Mouse (Mus musculus): ENCODE data around the gene Spon2. TPM values are rescaled to one million over a fixed set of nuclear protein-coding genes. Genes with fewer than 3 reads are reported as not detected.

The Spon2 gene
- polyA plus RNA-seq, 1 experiment from 2014 or later = 2.4 TPM

GRCm38 (mm10) chr5:33206328-33206727, 11.9 kb downstream of the Spon2 start:
- no peak overlapping the region for H3K9ac ChIP-seq (ENCODE audit: low read length)
- H3K27me3 ChIP-seq (replicated peaks; ENCODE audit: control insufficient read depth, insufficient read depth, low read length) = no peaks in the 10 kb centered on the region
- 86% methylated on average over 7 of the region's 7 CpGs for WGBS
- H3K27ac ChIP-seq (ENCODE audit: low read depth, low read length) = no peak overlapping the region
- no peaks in the 10 kb centered on the region for H3K4me1 ChIP-seq (ENCODE audit: control insufficient read depth, insufficient read depth, low read length)
- DNase-seq (ENCODE audit: low spot score) (no peak), ATAC-seq (no peak)
- no peaks in the 10 kb centered on the region for H3K36me3 ChIP-seq (ENCODE audit: control insufficient read depth, insufficient read depth, low read length)
- H3K9me3 ChIP-seq (replicated peaks; ENCODE audit: control insufficient read depth, low read length) = no peaks in the 10 kb centered on the region
- no peak overlapping the region for H3K4me2 ChIP-seq (ENCODE audit: low read length)
- H3K4me3 ChIP-seq (ENCODE audit: low read depth, low read length) = no peak overlapping the region

- Histone ChIP-seq H3K36me3 (ENCODE audit: control insufficient read depth, insufficient read depth, low read length) (no peaks in the 10 kb centered on the region), H3K9ac (ENCODE audit: low read length) (no peak overlapping the region), H3K27ac (ENCODE audit: low read depth, low read length) (no peak overlapping the region), H3K4me2 (ENCODE audit: low read length) (no peak overlapping the region), H3K4me3 (ENCODE audit: low read depth, low read length) (no peak overlapping the region), H3K9me3 (replicated peaks; ENCODE audit: control insufficient read depth, low read length) (no peaks in the 10 kb centered on the region), H3K4me1 (ENCODE audit: control insufficient read depth, insufficient read depth, low read length) (no peaks in the 10 kb centered on the region), H3K27me3 (replicated peaks; ENCODE audit: control insufficient read depth, insufficient read depth, low read length) (no peaks in the 10 kb centered on the region)
- no peak for ATAC-seq
- DNase-seq (ENCODE audit: low spot score) = no peak
- WGBS = 82% methylated on average over 7 of the region's 7 CpGs
These were observed 14.0 kb downstream of the Spon2 start for GRCm38 (mm10) chr5:33204284-33204683.

- DNase-seq (ENCODE audit: low spot score) (peak; percentile 87), ATAC-seq (0 out of 2 replicates have a peak, but pooled peaks have one; percentile 52)
- WGBS = 18% methylated on average over 9 of the region's 9 CpGs
- peak overlapping the region; percentile 8; the same call in 1 of the 2 replicates for H3K4me2 ChIP-seq (ENCODE audit: low read length)
- no peaks in the 10 kb centered on the region for H3K36me3 ChIP-seq (ENCODE audit: control insufficient read depth, insufficient read depth, low read length)
- no peak overlapping the region for H3K27ac ChIP-seq (ENCODE audit: low read depth, low read length)
- H3K9me3 ChIP-seq (replicated peaks; ENCODE audit: control insufficient read depth, low read length) = no peaks in the 10 kb centered on the region
- H3K27me3 ChIP-seq (replicated peaks; ENCODE audit: control insufficient read depth, insufficient read depth, low read length) = no peaks in the 10 kb centered on the region
- H3K4me1 ChIP-seq (ENCODE audit: control insufficient read depth, insufficient read depth, low read length) = no peaks in the 10 kb centered on the region
- no peak overlapping the region for H3K9ac ChIP-seq (ENCODE audit: low read length)
- H3K4me3 ChIP-seq (ENCODE audit: low read depth, low read length) = no peak overlapping the region
These were observed 14.5 kb downstream of the Spon2 start for GRCm38 (mm10) chr5:33203691-33204242.

GRCm38 (mm10) chr5:33203171-33203565, 15.1 kb downstream of the Spon2 start:
- ATAC-seq = no peak

GRCm38 (mm10) chr5:33202516-33203170, 15.6 kb downstream of the Spon2 start:
- H3K36me3 ChIP-seq (ENCODE audit: control insufficient read depth, insufficient read depth, low read length) = no peaks in the 10 kb centered on the region
- H3K4me3 ChIP-seq (ENCODE audit: low read depth, low read length) = no peak overlapping the region
- no peak overlapping the region for H3K27ac ChIP-seq (ENCODE audit: low read depth, low read length)
- no peak overlapping the region for H3K9ac ChIP-seq (ENCODE audit: low read length)
- WGBS = 89% methylated on average over 13 of the region's 13 CpGs
- no peaks in the 10 kb centered on the region for H3K9me3 ChIP-seq (replicated peaks; ENCODE audit: control insufficient read depth, low read length)
- H3K4me1 ChIP-seq (ENCODE audit: control insufficient read depth, insufficient read depth, low read length) = no peaks in the 10 kb centered on the region
- no peak overlapping the region for H3K4me2 ChIP-seq (ENCODE audit: low read length)
- DNase-seq (ENCODE audit: low spot score) = no peak
- no peaks in the 10 kb centered on the region for H3K27me3 ChIP-seq (replicated peaks; ENCODE audit: control insufficient read depth, insufficient read depth, low read length)
- no peak for ATAC-seq

More at GRCm38 (mm10) chr5:33203171-33203565, 15.1 kb downstream of the Spon2 start:
- H3K36me3 ChIP-seq (ENCODE audit: control insufficient read depth, insufficient read depth, low read length) = no peaks in the 10 kb centered on the region
- H3K27me3 ChIP-seq (replicated peaks; ENCODE audit: control insufficient read depth, insufficient read depth, low read length) = no peaks in the 10 kb centered on the region
- H3K4me2 ChIP-seq (ENCODE audit: low read length) = no peak overlapping the region
- H3K9ac ChIP-seq (ENCODE audit: low read length) = no peak overlapping the region
- no peak overlapping the region for H3K27ac ChIP-seq (ENCODE audit: low read depth, low read length)
- DNase-seq (ENCODE audit: low spot score) = no peak
- 85% methylated on average over 6 of the region's 6 CpGs for WGBS
- H3K4me3 ChIP-seq (ENCODE audit: low read depth, low read length) = no peak overlapping the region
- H3K4me1 ChIP-seq (ENCODE audit: control insufficient read depth, insufficient read depth, low read length) = no peaks in the 10 kb centered on the region
- H3K9me3 ChIP-seq (replicated peaks; ENCODE audit: control insufficient read depth, low read length) = no peaks in the 10 kb centered on the region

GRCm38 (mm10) chr5:33201697-33202096, 16.6 kb downstream of the Spon2 start:
- no peak overlapping the region for H3K27ac ChIP-seq (ENCODE audit: low read depth, low read length)
- H3K27me3 ChIP-seq (replicated peaks; ENCODE audit: control insufficient read depth, insufficient read depth, low read length) = no peaks in the 10 kb centered on the region
- H3K9ac ChIP-seq (ENCODE audit: low read length) = no peak overlapping the region
- H3K4me3 ChIP-seq (ENCODE audit: low read depth, low read length) = no peak overlapping the region
- no peaks in the 10 kb centered on the region for H3K36me3 ChIP-seq (ENCODE audit: control insufficient read depth, insufficient read depth, low read length)
- 79% methylated on average over 13 of the region's 13 CpGs for WGBS
- no peak for ATAC-seq
- no peaks in the 10 kb centered on the region for H3K4me1 ChIP-seq (ENCODE audit: control insufficient read depth, insufficient read depth, low read length)
- H3K9me3 ChIP-seq (replicated peaks; ENCODE audit: control insufficient read depth, low read length) = no peaks in the 10 kb centered on the region
- no peak overlapping the region for H3K4me2 ChIP-seq (ENCODE audit: low read length)
- DNase-seq (ENCODE audit: low spot score) = no peak

GRCm38 (mm10) chr5:33200071-33200470, 18.2 kb downstream of the Spon2 start:
- no peak for ATAC-seq
- no peak for DNase-seq (ENCODE audit: low spot score)
- Histone ChIP-seq H3K9ac (ENCODE audit: low read length) (no peak overlapping the region), H3K36me3 (ENCODE audit: control insufficient read depth, insufficient read depth, low read length) (no peaks in the 10 kb centered on the region), H3K4me1 (ENCODE audit: control insufficient read depth, insufficient read depth, low read length) (no peaks in the 10 kb centered on the region), H3K27ac (ENCODE audit: low read depth, low read length) (no peak overlapping the region), H3K9me3 (replicated peaks; ENCODE audit: control insufficient read depth, low read length) (no peaks in the 10 kb centered on the region), H3K27me3 (replicated peaks; ENCODE audit: control insufficient read depth, insufficient read depth, low read length) (no peaks in the 10 kb centered on the region), H3K4me3 (ENCODE audit: low read depth, low read length) (no peak overlapping the region), H3K4me2 (ENCODE audit: low read length) (no peak overlapping the region)
- 77% methylated on average over 1 of the region's 1 CpGs for WGBS

- no peak overlapping the region for H3K4me3 ChIP-seq (ENCODE audit: low read depth, low read length)
- H3K4me1 ChIP-seq (ENCODE audit: control insufficient read depth, insufficient read depth, low read length) = no peaks in the 10 kb centered on the region
- H3K4me2 ChIP-seq (ENCODE audit: low read length) = no peak overlapping the region
- no peak for ATAC-seq
- no peaks in the 10 kb centered on the region for H3K36me3 ChIP-seq (ENCODE audit: control insufficient read depth, insufficient read depth, low read length)
- H3K9me3 ChIP-seq (replicated peaks; ENCODE audit: control insufficient read depth, low read length) = no peaks in the 10 kb centered on the region
- WGBS = 85% methylated on average over 9 of the region's 9 CpGs
- no peaks in the 10 kb centered on the region for H3K27me3 ChIP-seq (replicated peaks; ENCODE audit: control insufficient read depth, insufficient read depth, low read length)
- H3K27ac ChIP-seq (ENCODE audit: low read depth, low read length) = no peak overlapping the region
- no peak overlapping the region for H3K9ac ChIP-seq (ENCODE audit: low read length)
- no peak for DNase-seq (ENCODE audit: low spot score)
These were observed 22.9 kb downstream of the Spon2 start for GRCm38 (mm10) chr5:33195246-33195852.

- no peaks in the 10 kb centered on the region for H3K4me1 ChIP-seq (ENCODE audit: control insufficient read depth, insufficient read depth, low read length)
- no peaks in the 10 kb centered on the region for H3K36me3 ChIP-seq (ENCODE audit: control insufficient read depth, insufficient read depth, low read length)
- H3K4me3 ChIP-seq (ENCODE audit: low read depth, low read length) = no peak overlapping the region
- H3K9ac ChIP-seq (ENCODE audit: low read length) = no peak overlapping the region
- no peak overlapping the region for H3K27ac ChIP-seq (ENCODE audit: low read depth, low read length)
- no peak overlapping the region for H3K4me2 ChIP-seq (ENCODE audit: low read length)
- 71% methylated on average over 7 of the region's 7 CpGs for WGBS
- DNase-seq (ENCODE audit: low spot score) (no peak), ATAC-seq (no peak)
- H3K9me3 ChIP-seq (replicated peaks; ENCODE audit: control insufficient read depth, low read length) = no peaks in the 10 kb centered on the region
- no peaks in the 10 kb centered on the region for H3K27me3 ChIP-seq (replicated peaks; ENCODE audit: control insufficient read depth, insufficient read depth, low read length)
These were observed 24.7 kb downstream of the Spon2 start for GRCm38 (mm10) chr5:33193567-33193966.

All from forebrain, embryonic 14.5 days (tissue).